Mouse (Mus musculus) adrenal gland, postnatal 10 days (tissue): Measurements from ENCODE around the gene Tbc1d30. TPM values are rescaled to one million over a fixed set of nuclear protein-coding genes. Genes with fewer than 3 reads are reported as not detected.
A peak's percentile ranks its signal among the peaks of the same experiment; 100 is the strongest.

Source experiments
- DNase-seq: peaks from one replicate; pipeline ENCODE4 v3.0.0; 2021; ENCODE audit warnings: mixed read lengths
- total RNA-seq, 2 experiments: library from RNA; stranded (reverse); gene quantifications; 2 replicates each; pipeline ENCODE4 v1.2.3; 2021

Tbc1d30 gene
- total RNA-seq, 2 experiments from 2014 or later = 2.3 to 3.9 TPM

GRCm38 (mm10) chr10:121314186-121314585 is 36.9 kb downstream of the Tbc1d30 start:
- no peak for DNase-seq

- no peak for DNase-seq
Measured at GRCm38 (mm10) chr10:121313049-121313448, 38.0 kb downstream of the Tbc1d30 start.

- peak; percentile 83 for DNase-seq
Measured at GRCm38 (mm10) chr10:121310511-121311221, 40.4 kb downstream of the Tbc1d30 start.

GRCm38 (mm10) chr10:121309801-121310510 is 41.1 kb downstream of the Tbc1d30 start:
- DNase-seq = peak; percentile 4

- DNase-seq = peak; percentile 34
Measured at GRCm38 (mm10) chr10:121309123-121309655, 41.9 kb downstream of the Tbc1d30 start.

GRCm38 (mm10) chr10:121305441-121305840 is 45.6 kb downstream of the Tbc1d30 start:
- DNase-seq = peak; percentile 12

- DNase-seq = no peak
Measured at GRCm38 (mm10) chr10:121303559-121303958, 47.5 kb downstream of the Tbc1d30 start.

- no peak for DNase-seq
Measured at GRCm38 (mm10) chr10:121301868-121302267, 49.2 kb downstream of the Tbc1d30 start.

- no peak for DNase-seq
Measured at GRCm38 (mm10) chr10:121300659-121301058, 50.4 kb downstream of the Tbc1d30 start.

GRCm38 (mm10) chr10:121297054-121297701 is 53.9 kb downstream of the Tbc1d30 start:
- DNase-seq = peak; percentile 69

GRCm38 (mm10) chr10:121294471-121294870 is 56.6 kb downstream of the Tbc1d30 start:
- DNase-seq = no peak

GRCm38 (mm10) chr10:121293829-121294228 is 57.2 kb downstream of the Tbc1d30 start:
- no peak for DNase-seq

GRCm38 (mm10) chr10:121291272-121291917 is 59.7 kb downstream of the Tbc1d30 start:
- DNase-seq = no peak

- no peak for DNase-seq
Measured at GRCm38 (mm10) chr10:121290682-121291078, 60.4 kb downstream of the Tbc1d30 start.

GRCm38 (mm10) chr10:121289970-121290681 is 61.0 kb downstream of the Tbc1d30 start:
- no peak for DNase-seq

GRCm38 (mm10) chr10:121282926-121283325 is 68.2 kb downstream of the Tbc1d30 start:
- DNase-seq = peak; percentile 19

- no peak for DNase-seq
Measured at GRCm38 (mm10) chr10:121282436-121282835, 68.6 kb downstream of the Tbc1d30 start.

GRCm38 (mm10) chr10:121280943-121281342 is 70.1 kb downstream of the Tbc1d30 start:
- DNase-seq = no peak

GRCm38 (mm10) chr10:121277022-121277471 is 74.0 kb downstream of the Tbc1d30 start:
- no peak for DNase-seq

GRCm38 (mm10) chr10:121274964-121275363 is 76.1 kb downstream of the Tbc1d30 start:
- DNase-seq = no peak

GRCm38 (mm10) chr10:121271002-121271401 is 80.1 kb downstream of the Tbc1d30 start:
- DNase-seq = no peak

- no peak for DNase-seq
Measured at GRCm38 (mm10) chr10:121268771-121269170, 82.3 kb downstream of the Tbc1d30 start.
